Mouse (Mus musculus) kidney, adult 2 months (tissue): Measurements from ENCODE around the gene Cdc42se1.

Experiments used
- CTCF ChIP-seq: fragments of 200-500 bp; conservative IDR thresholded peaks from 2 replicates; pipeline ENCODE4 v1.5.1; 2011; ENCODE audit warnings: low read depth, mild to moderate bottlenecking, control low read depth, low read length, moderate library complexity, mixed read lengths; ENCODE audit not compliant: insufficient read depth, insufficient read length
- POLR2A ChIP-seq: fragments of 200-500 bp; IDR thresholded peaks from one replicate; pipeline ENCODE4 v1.6.1; 2011; ENCODE audit warnings: low read depth, low read length, control low read depth

- no peak for TF ChIP-seq POLR2A
- no peak for TF ChIP-seq CTCF
Observed at GRCm38 (mm10) chr3:95284501-95285281, 56.2 kb downstream of the Cdc42se1 start.
